Comparison of ENCODE assay signal across 24 mouse cellular contexts in the genomic region with DNA sequence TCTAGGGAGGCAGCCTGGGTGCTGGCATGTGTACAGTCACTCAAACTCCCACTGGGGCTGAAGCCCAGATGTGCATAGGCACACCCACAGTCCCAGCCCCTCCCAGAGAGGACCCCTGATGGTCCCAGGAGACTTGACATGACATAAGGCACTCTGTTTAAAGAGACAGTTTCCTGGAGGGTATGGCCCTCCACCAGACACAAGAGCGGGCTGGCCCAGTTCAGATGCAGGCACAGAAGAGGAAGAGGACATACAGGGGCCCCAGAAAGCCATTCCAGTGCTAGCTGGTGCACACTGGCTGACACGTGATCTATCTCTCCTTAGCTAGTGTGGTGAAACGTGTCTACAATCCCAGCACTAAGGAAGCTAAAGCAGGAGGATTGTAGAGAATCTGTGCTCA. TPM values are rescaled to one million over a fixed set of nuclear protein-coding genes. Genes with fewer than 3 reads are reported as not detected.
DNase-seq lines count a peak whose midpoint lies in the region; ATAC-seq and TF ChIP-seq lines count a peak whose summit lies in the region.
"Had no signal": no experiment of that assay in that cellular context is flagged by ENCODE, and none has a peak within 500 bp of the region (broad histone marks: within the 10 kb centered on the region; RNA-seq: fewer than 3 reads in every experiment).

No protein-coding gene starts in this region.

- dilution Hi-C loops in CH12.LX (cut with MboI; ENCODE audit: extremely low pct_ligation_motif_present, extremely low pct_unique_long_range_greater_than_20kb, low sequenced_read_pairs), result no loop called here

- 35% methylated on average over 3 of the region's 3 CpGs for WGBS in lung, embryonic 16.5 days
- 80% methylated on average over 3 of the region's 3 CpGs for WGBS in forebrain, embryonic 14.5 days
- WGBS in kidney, embryonic 15.5 days, result 46% methylated on average over 3 of the region's 3 CpGs

- H3K4me2 ChIP-seq in lung, embryonic 16.5 days (ENCODE audit: low read depth, low read length), result no peak overlapping the region
- no peak overlapping the region for H3K4me2 ChIP-seq in CH12.LX (ENCODE audit: insufficient read depth, low read depth, poor library complexity, severe bottlenecking)
- no peak overlapping the region for H3K4me2 ChIP-seq in forebrain, embryonic 14.5 days (ENCODE audit: low read length)
- H3K4me2 ChIP-seq in kidney, embryonic 15.5 days, result no peak overlapping the region
- H3K4me2 ChIP-seq: forebrain, embryonic 13.5 days; heart, embryonic 12.5 days; hindbrain, embryonic 14.5 days; intestine, embryonic 15.5 days had no signal

- H3K27ac ChIP-seq in lung, embryonic 16.5 days (ENCODE audit: low read length), result no peak overlapping the region
- no peak overlapping the region for H3K27ac ChIP-seq in CH12.LX (ENCODE audit: insufficient read depth, low read depth)
- no peak overlapping the region for H3K27ac ChIP-seq in forebrain, embryonic 14.5 days (ENCODE audit: low read depth, low read length)
- no peak overlapping the region for H3K27ac ChIP-seq in kidney, embryonic 15.5 days
- H3K27ac ChIP-seq: embryonic facial prominence, embryonic 10.5 days; forebrain, embryonic 13.5 days; hindbrain, embryonic 14.5 days; intestine, embryonic 15.5 days had no signal

- no peak for DNase-seq in lung, postnatal 14 days
- DNase-seq in CH12.LX (ENCODE audit: extremely low read depth), result peak; percentile 76
- peak; percentile 43 for DNase-seq in MN1 (ENCODE audit: low spot score)
- no peak for DNase-seq in frontal cortex, adult 2 months (ENCODE audit: extremely low spot score in 1 of 2, low spot score in 1 of 2)
- no peak for DNase-seq in forebrain, embryonic 14.5 days (ENCODE audit: low spot score)
- DNase-seq: adrenal gland, postnatal 10 days; cerebellum, adult 11 months; cerebellum, adult 8-10 months; cerebellum, postnatal 25 days; gastrocnemius, postnatal 36 days; heart, postnatal 10 days; heart, postnatal 4 days had no signal

- no peak for TF ChIP-seq RAD21 in CH12.LX (IDR thresholded peaks at IDR 0.05; ENCODE audit: low read depth, low read length)

- no peak for TF ChIP-seq CTCF in CH12.LX (conservative IDR thresholded peaks at IDR 0.05 in 1 of 2, IDR thresholded peaks at IDR 0.05 in 1 of 2; ENCODE audit: low read depth in 2 of 2, low read length in 2 of 2)

- TF ChIP-seq POLR2A in CH12.LX (IDR thresholded peaks at IDR 0.05; ENCODE audit: low read depth, low read length), result no peak

- no peaks in the 10 kb centered on the region for H3K79me2 ChIP-seq in CH12.LX (replicated peaks; ENCODE audit: control insufficient read depth, extremely low read depth, insufficient read depth, poor library complexity, severe bottlenecking)

- no peak overlapping the region for H3K4me3 ChIP-seq in lung, embryonic 16.5 days (ENCODE audit: low read length)
- no peak overlapping the region for H3K4me3 ChIP-seq in CH12.LX (replicated peaks in 1 of 3; ENCODE audit: low read depth in 2 of 3, low read length in 2 of 3, poor library complexity in 1 of 3)
- H3K4me3 ChIP-seq in forebrain, embryonic 14.5 days (ENCODE audit: low read depth, low read length), result no peak overlapping the region
- H3K4me3 ChIP-seq in kidney, embryonic 15.5 days (replicated peaks), result no peak overlapping the region
- H3K4me3 ChIP-seq: embryonic facial prominence, embryonic 10.5 days; forebrain, embryonic 13.5 days; heart, embryonic 12.5 days; intestine, embryonic 15.5 days had no signal

- H3K9me3 ChIP-seq in lung, embryonic 16.5 days (ENCODE audit: control insufficient read depth, low read length), result no peaks in the 10 kb centered on the region
- H3K9me3 ChIP-seq in CH12.LX (replicated peaks; ENCODE audit: low read length), result no peaks in the 10 kb centered on the region
- no peaks in the 10 kb centered on the region for H3K9me3 ChIP-seq in forebrain, embryonic 14.5 days (replicated peaks; ENCODE audit: control insufficient read depth, low read length)
- H3K9me3 ChIP-seq in kidney, embryonic 15.5 days (replicated peaks), result no peaks in the 10 kb centered on the region
- H3K9me3 ChIP-seq: embryonic facial prominence, embryonic 10.5 days; forebrain, embryonic 13.5 days; heart, embryonic 12.5 days; intestine, embryonic 15.5 days had no signal

- no peaks in the 10 kb centered on the region for H3K36me3 ChIP-seq in lung, embryonic 16.5 days (ENCODE audit: control insufficient read depth, insufficient read depth, low read length)
- H3K36me3 ChIP-seq in CH12.LX (replicated peaks in 1 of 2; ENCODE audit: control insufficient read depth in 1 of 2, insufficient read depth in 1 of 2, low read length in 1 of 2), result no peaks in the 10 kb centered on the region
- no peaks in the 10 kb centered on the region for H3K36me3 ChIP-seq in forebrain, embryonic 14.5 days (ENCODE audit: control insufficient read depth, insufficient read depth, low read length)
- H3K36me3 ChIP-seq in kidney, embryonic 15.5 days, result no peaks in the 10 kb centered on the region
- H3K36me3 ChIP-seq: embryonic facial prominence, embryonic 10.5 days; heart, embryonic 12.5 days; intestine, embryonic 15.5 days had no signal

- no peaks in the 10 kb centered on the region for H3K4me1 ChIP-seq in lung, embryonic 16.5 days (replicated peaks; ENCODE audit: control insufficient read depth, insufficient read depth, low read length)
- peaks cover 10 to 50% of the 10 kb centered on the region in 2 experiments; a peak in 3 of 4 replicates for H3K4me1 ChIP-seq in CH12.LX (ENCODE audit: control insufficient read depth in 1 of 2, insufficient read depth in 2 of 2)
- no peaks in the 10 kb centered on the region for H3K4me1 ChIP-seq in forebrain, embryonic 14.5 days (ENCODE audit: control insufficient read depth, insufficient read depth, low read length)
- H3K4me1 ChIP-seq in kidney, embryonic 15.5 days, result no peaks in the 10 kb centered on the region
- H3K4me1 ChIP-seq: forebrain, embryonic 13.5 days had no signal

- ATAC-seq in lung, embryonic 16.5 days (ENCODE audit: low read depth), result 0 out of 2 replicates have a peak, but pooled peaks have one; percentile 12
- ATAC-seq in megakaryocyte progenitor cell, adult 5-6 weeks (replicated peaks; ENCODE audit: poor library complexity), result peak; percentile 74
- no peak for ATAC-seq in forebrain, embryonic 14.5 days
- ATAC-seq in kidney, embryonic 15.5 days (replicated peaks; ENCODE audit: low FRiP score), result no peak
- ATAC-seq: forebrain, embryonic 13.5 days; intestine, embryonic 15.5 days had no signal

- no peaks in the 10 kb centered on the region for H3K27me3 ChIP-seq in lung, embryonic 16.5 days (ENCODE audit: control insufficient read depth, insufficient read depth, low read depth, low read length)
- peaks cover 17% of the 10 kb centered on the region for H3K27me3 ChIP-seq in CH12.LX (replicated peaks)
- H3K27me3 ChIP-seq in forebrain, embryonic 14.5 days (replicated peaks; ENCODE audit: control insufficient read depth, insufficient read depth, low read length), result no peaks in the 10 kb centered on the region
- H3K27me3 ChIP-seq in kidney, embryonic 15.5 days, result no peaks in the 10 kb centered on the region
- H3K27me3 ChIP-seq: forebrain, embryonic 13.5 days; intestine, embryonic 15.5 days had no signal

- TF ChIP-seq EP300 in CH12.LX (IDR thresholded peaks at IDR 0.05; ENCODE audit: low read length), result no peak

- in situ Hi-C loops in CH12.LX (cut with MboI; ENCODE audit: low pct_ligation_motif_present, low pct_unique_long_range_greater_than_20kb, low sequenced_read_pairs), result loop anchor here (5.0 kb wide), 1 partner anchor 34 kb away; no protein-coding TSS in a partner anchor

- no peak overlapping the region for H3K9ac ChIP-seq in lung, embryonic 16.5 days (ENCODE audit: low read length)
- no peak overlapping the region for H3K9ac ChIP-seq in CH12.LX (ENCODE audit: insufficient read depth, low read depth)
- no peak overlapping the region for H3K9ac ChIP-seq in forebrain, embryonic 14.5 days (ENCODE audit: low read length)
- H3K9ac ChIP-seq in kidney, embryonic 15.5 days, result no peak overlapping the region
- H3K9ac ChIP-seq: forebrain, embryonic 13.5 days; heart, embryonic 12.5 days; hindbrain, embryonic 14.5 days; intestine, embryonic 15.5 days had no signal

TF ChIP-seq in CH12.LX, 34 proteins besides CTCF, POLR2A, EP300 and RAD21:
- TF ChIP-seq MXI1 (IDR thresholded peaks at IDR 0.05; ENCODE audit: low read depth, low read length) (no peak), USF1 (IDR thresholded peaks at IDR 0.05; ENCODE audit: low read depth, low read length) (peak; percentile 16; the same call in 1 of the 2 replicates), BHLHE40 (IDR thresholded peaks at IDR 0.05; ENCODE audit: low read depth, low read length) (peak; percentile 67; the same call in 1 of the 2 replicates)
TF ChIP-seq in CH12.LX: peak in this region for 2.

RNA-seq across cellular contexts. Expression of a gene that starts 40.4 kb away (rescaled TPM):
- 0.16 and 0.23 TPM in 2 replicates for polyA plus RNA-seq in lung, embryonic 16.5 days (2015; fragmentation: Nextera tagmentation; extraction: Ambion mirVana)
- total RNA-seq in CH12.LX (2012; rRNA removed), result not detected in 2 replicates
- not detected in 2 replicates for total RNA-seq in CH12.LX (2014; rRNA removed)
- polyA plus RNA-seq in CH12.LX (2012; ENCODE audit: insufficient read length, low read depth), result not detected in 2 replicates
- total RNA-seq in megakaryocyte progenitor cell, adult 5-6 weeks (2015), result not detected in 2 replicates
- total RNA-seq in megakaryocyte progenitor cell, adult 5-6 weeks (2017), result not detected in 2 replicates
- 0.28 and 1.6 TPM in 2 replicates for polyA plus RNA-seq in frontal cortex, adult 2 months (2012; rRNA removed)
- polyA plus RNA-seq in forebrain, embryonic 14.5 days (2014; fragmentation: Nextera tagmentation; extraction: Ambion mirVana), result not detected in 2 replicates
- polyA plus RNA-seq in kidney, embryonic 15.5 days (2015; fragmentation: Nextera tagmentation; extraction: Ambion mirVana), result 0.99 and 5.4 TPM in 2 replicates
- total RNA-seq: gastrocnemius, adult 8-10 months; gastrocnemius, postnatal 36 days; heart, adult 18-20 months had no signal
- polyA plus RNA-seq: brain, embryonic 14.5 days; C2C12; forebrain, embryonic 13.5 days; hindbrain, embryonic 14.5 days had no signal

Comparison
In these comparisons a context has a peak if more than half of its experiments do, and no peak if none do; other contexts are left out.
1. ATAC-seq: peak in lung, embryonic 16.5 days (single experiment) and megakaryocyte progenitor cell, adult 5-6 weeks (single experiment); none in forebrain, embryonic 14.5 days (single experiment) and kidney, embryonic 15.5 days (single experiment).
2. DNase-seq: peak in CH12.LX (single experiment) and MN1 (single experiment); none in lung, postnatal 14 days (single experiment), frontal cortex, adult 2 months (0 of 2) and forebrain, embryonic 14.5 days (single experiment).